Mouse (Mus musculus): ENCODE data around the gene Wars2. TPM values are rescaled to one million over a fixed set of nuclear protein-coding genes. Genes with fewer than 3 reads are reported as not detected.

Gene Wars2
- 4.4 and 5.9 TPM in 2 replicates for polyA plus RNA-seq (2015; fragmentation: Nextera tagmentation; extraction: Ambion mirVana)

DNA sequence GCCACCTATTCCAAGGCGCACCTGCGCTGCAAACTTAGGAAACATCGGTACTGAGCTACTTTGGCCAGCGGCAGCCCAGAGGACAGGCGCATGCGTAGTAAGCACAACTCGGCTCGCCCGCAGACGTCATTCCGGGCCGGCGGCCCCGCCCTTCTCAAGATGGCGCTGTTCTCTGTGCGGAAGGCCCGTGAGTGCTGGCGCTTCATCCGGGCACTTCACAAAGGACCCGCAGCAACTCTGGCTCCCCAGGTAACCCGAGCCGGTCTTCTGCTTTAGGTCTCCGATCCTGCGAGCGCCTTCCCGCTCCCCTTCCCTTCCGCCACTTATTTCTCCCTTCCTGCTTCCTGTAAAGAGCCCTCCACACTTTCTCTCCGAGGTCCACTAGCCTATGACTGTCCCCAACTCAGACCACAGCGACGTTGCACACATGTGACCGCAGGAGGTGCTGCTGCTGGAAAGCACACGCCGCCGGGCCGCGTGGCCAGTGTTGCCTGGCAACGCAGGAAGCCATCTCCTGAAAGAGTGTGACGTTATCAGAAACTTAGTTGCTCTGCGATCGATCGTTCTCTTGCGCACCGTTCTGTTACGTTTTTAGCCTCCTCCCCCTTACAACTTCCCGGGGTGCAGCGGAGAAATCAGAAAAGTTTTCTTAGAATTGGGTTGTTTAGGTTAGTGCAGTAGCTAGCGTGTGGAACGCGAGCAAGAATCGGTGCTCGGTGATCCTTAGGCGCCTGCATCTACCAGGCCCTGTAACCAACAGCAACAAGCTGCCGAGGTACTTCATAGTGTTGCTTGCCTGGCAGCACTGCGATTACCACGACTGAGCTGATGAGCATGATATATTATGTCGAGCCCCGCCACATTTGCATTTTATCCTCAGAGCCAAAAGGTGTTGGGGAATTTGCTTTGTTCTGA is at the start of gene Wars2:
Gene Wars2 (plus strand): TSS at position 129 of the 915 bp plus-strand sequence.

DNA sequence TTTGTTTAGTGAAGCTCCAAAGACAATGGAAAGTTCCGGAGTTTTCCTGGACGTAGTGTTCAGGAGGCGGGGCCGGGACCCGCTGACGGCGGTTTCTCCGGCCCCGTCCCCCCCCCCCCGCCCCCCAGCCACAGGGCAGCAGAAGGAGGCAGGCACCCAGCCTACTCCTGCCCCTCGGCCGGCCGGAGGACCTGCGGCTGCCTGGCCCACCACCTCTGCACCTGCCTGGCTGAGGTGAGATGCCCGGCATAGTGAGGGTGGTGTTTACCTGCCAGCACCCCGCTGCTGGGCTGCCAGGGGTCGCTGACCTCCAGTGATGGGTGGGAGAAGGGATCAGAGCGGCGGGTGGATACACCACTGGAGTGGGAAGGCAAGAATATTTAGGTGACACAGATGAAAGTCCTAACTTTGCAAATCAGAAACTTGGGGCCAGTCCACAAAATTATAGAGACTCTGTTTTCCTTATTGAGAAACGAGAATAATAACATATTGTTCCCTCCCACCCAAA is 99.4 kb downstream of the Wars2 start, which contains the start of gene Tbx15:
Gene Tbx15 (plus strand): TSS at position 169 of the 508 bp plus-strand sequence.

Small RNAs within 50 kb of the gene (microRNA-seq; reads per million reads assigned to microRNA genes)
- gene Mir6481, result not detected

Other genes starting within 250 kb of the Wars2 start
- not detected in 2 replicates for gene Hao2, start 247.8 kb upstream of the Wars2 start, polyA plus RNA-seq (2015; fragmentation: Nextera tagmentation; extraction: Ambion mirVana)
- 0.08 and 0.28 TPM in 2 replicates for gene Tbx15, start 99.3 kb downstream of the Wars2 start, polyA plus RNA-seq (2015; fragmentation: Nextera tagmentation; extraction: Ambion mirVana)